Mouse (Mus musculus): Measurements from ENCODE around the gene Cyp11a1. TPM values are rescaled to one million over a fixed set of nuclear protein-coding genes. Genes with fewer than 3 reads are reported as not detected.
A peak's percentile ranks its signal among the peaks of the same experiment; 100 is the strongest.

The Cyp11a1 gene
- polyA plus RNA-seq, 1 experiment from 2014 or later: 1.6 TPM

- Histone ChIP-seq H3K9me3 (replicated peaks; ENCODE audit: control insufficient read depth, low read length, poor library complexity, severe bottlenecking) (no peaks in the 10 kb centered on the region), H3K4me1 (ENCODE audit: control insufficient read depth, insufficient read depth, low read length) (no peaks in the 10 kb centered on the region), H3K4me3 (ENCODE audit: low read depth, low read length) (no peak overlapping the region), H3K27me3 (ENCODE audit: control insufficient read depth, insufficient read depth, low read depth, low read length) (no peaks in the 10 kb centered on the region), H3K4me2 (ENCODE audit: low read length) (no peak overlapping the region), H3K27ac (ENCODE audit: low read length) (no peak overlapping the region), H3K9ac (ENCODE audit: low read depth, low read length) (no peak overlapping the region), H3K36me3 (ENCODE audit: control insufficient read depth, insufficient read depth, low read length) (no peaks in the 10 kb centered on the region)
- 89% methylated on average over 6 of the region's 6 CpGs for WGBS
- no peak for ATAC-seq
Observed at GRCm38 (mm10) chr9:58029635-58030034, 23.4 kb downstream of the Cyp11a1 start.

GRCm38 (mm10) chr9:58031895-58032294 is 25.7 kb downstream of the Cyp11a1 start:
- no peaks in the 10 kb centered on the region for H3K4me1 ChIP-seq (ENCODE audit: control insufficient read depth, insufficient read depth, low read length)
- no peak overlapping the region for H3K4me2 ChIP-seq (ENCODE audit: low read length)
- no peaks in the 10 kb centered on the region for H3K9me3 ChIP-seq (replicated peaks; ENCODE audit: control insufficient read depth, low read length, poor library complexity, severe bottlenecking)
- H3K27me3 ChIP-seq (ENCODE audit: control insufficient read depth, insufficient read depth, low read depth, low read length): 0 out of 2 replicates have a peak, but pooled peaks cover under 1% of the 10 kb centered on the region
- no peak overlapping the region for H3K27ac ChIP-seq (ENCODE audit: low read length)
- H3K4me3 ChIP-seq (ENCODE audit: low read depth, low read length): no peak overlapping the region
- 77% methylated on average over 5 of the region's 5 CpGs for WGBS
- no peaks in the 10 kb centered on the region for H3K36me3 ChIP-seq (ENCODE audit: control insufficient read depth, insufficient read depth, low read length)
- no peak overlapping the region for H3K9ac ChIP-seq (ENCODE audit: low read depth, low read length)
- ATAC-seq: no peak

- WGBS: 54% methylated on average over 2 of the region's 2 CpGs
- H3K9me3 ChIP-seq (replicated peaks; ENCODE audit: control insufficient read depth, low read length, poor library complexity, severe bottlenecking): no peaks in the 10 kb centered on the region
- no peak for ATAC-seq
- H3K27me3 ChIP-seq (ENCODE audit: control insufficient read depth, insufficient read depth, low read depth, low read length): peaks cover 11% of the 10 kb centered on the region
- H3K9ac ChIP-seq (ENCODE audit: low read depth, low read length): no peak overlapping the region
- no peak overlapping the region for H3K27ac ChIP-seq (ENCODE audit: low read length)
- H3K4me3 ChIP-seq (ENCODE audit: low read depth, low read length): no peak overlapping the region
- H3K4me2 ChIP-seq (ENCODE audit: low read length): no peak overlapping the region
- no peaks in the 10 kb centered on the region for H3K36me3 ChIP-seq (ENCODE audit: control insufficient read depth, insufficient read depth, low read length)
- H3K4me1 ChIP-seq (ENCODE audit: control insufficient read depth, insufficient read depth, low read length): peaks cover 8% of the 10 kb centered on the region; the same call in 1 of the 2 replicates
Observed at GRCm38 (mm10) chr9:58035519-58035918, 29.3 kb downstream of the Cyp11a1 start.

- Histone ChIP-seq H3K9me3 (replicated peaks; ENCODE audit: control insufficient read depth, low read length, poor library complexity, severe bottlenecking) (no peaks in the 10 kb centered on the region), H3K27ac (ENCODE audit: low read length) (no peak overlapping the region), H3K27me3 (ENCODE audit: control insufficient read depth, insufficient read depth, low read depth, low read length) (peaks cover 11% of the 10 kb centered on the region), H3K4me1 (ENCODE audit: control insufficient read depth, insufficient read depth, low read length) (peaks cover 14% of the 10 kb centered on the region), H3K36me3 (ENCODE audit: control insufficient read depth, insufficient read depth, low read length) (no peaks in the 10 kb centered on the region), H3K4me2 (ENCODE audit: low read length) (no peak overlapping the region), H3K4me3 (ENCODE audit: low read depth, low read length) (no peak overlapping the region), H3K9ac (ENCODE audit: low read depth, low read length) (no peak overlapping the region)
- 76% methylated on average over 7 of the region's 7 CpGs for WGBS
- no peak for ATAC-seq
Observed at GRCm38 (mm10) chr9:58035951-58036698, 29.9 kb downstream of the Cyp11a1 start.

GRCm38 (mm10) chr9:58036961-58037360 is 30.8 kb downstream of the Cyp11a1 start:
- Histone ChIP-seq H3K27ac (ENCODE audit: low read length) (no peak overlapping the region), H3K4me1 (ENCODE audit: control insufficient read depth, insufficient read depth, low read length) (peaks cover 22% of the 10 kb centered on the region), H3K27me3 (ENCODE audit: control insufficient read depth, insufficient read depth, low read depth, low read length) (peaks cover 11% of the 10 kb centered on the region), H3K4me2 (ENCODE audit: low read length) (no peak overlapping the region), H3K9ac (ENCODE audit: low read depth, low read length) (no peak overlapping the region), H3K9me3 (replicated peaks; ENCODE audit: control insufficient read depth, low read length, poor library complexity, severe bottlenecking) (no peaks in the 10 kb centered on the region), H3K36me3 (ENCODE audit: control insufficient read depth, insufficient read depth, low read length) (no peaks in the 10 kb centered on the region), H3K4me3 (ENCODE audit: low read depth, low read length) (no peak overlapping the region)
- no peak for ATAC-seq
- 82% methylated on average over 4 of the region's 4 CpGs for WGBS

GRCm38 (mm10) chr9:58038500-58039168 is 32.4 kb downstream of the Cyp11a1 start:
- no peaks in the 10 kb centered on the region for H3K36me3 ChIP-seq (ENCODE audit: control insufficient read depth, insufficient read depth, low read length)
- no peaks in the 10 kb centered on the region for H3K9me3 ChIP-seq (replicated peaks; ENCODE audit: control insufficient read depth, low read length, poor library complexity, severe bottlenecking)
- ATAC-seq: peak; percentile 78
- H3K27ac ChIP-seq (ENCODE audit: low read length): peak overlapping the region; percentile 47; the same call in 1 of the 2 replicates
- H3K27me3 ChIP-seq (ENCODE audit: control insufficient read depth, insufficient read depth, low read depth, low read length): peaks cover 11% of the 10 kb centered on the region
- 16% methylated on average over 19 of the region's 19 CpGs for WGBS
- peaks cover 33% of the 10 kb centered on the region for H3K4me1 ChIP-seq (ENCODE audit: control insufficient read depth, insufficient read depth, low read length)
- peak overlapping the region; percentile 17; the same call in 1 of the 2 replicates for H3K9ac ChIP-seq (ENCODE audit: low read depth, low read length)
- no peak overlapping the region for H3K4me3 ChIP-seq (ENCODE audit: low read depth, low read length)
- no peak overlapping the region for H3K4me2 ChIP-seq (ENCODE audit: low read length)

- Histone ChIP-seq H3K9me3 (replicated peaks; ENCODE audit: control insufficient read depth, low read length, poor library complexity, severe bottlenecking) (no peaks in the 10 kb centered on the region), H3K4me2 (ENCODE audit: low read length) (no peak overlapping the region), H3K4me3 (ENCODE audit: low read depth, low read length) (no peak overlapping the region), H3K9ac (ENCODE audit: low read depth, low read length) (peak overlapping the region; percentile 38; the same call in 1 of the 2 replicates), H3K36me3 (ENCODE audit: control insufficient read depth, insufficient read depth, low read length) (no peaks in the 10 kb centered on the region), H3K27ac (ENCODE audit: low read length) (peak overlapping the region; percentile 54), H3K27me3 (ENCODE audit: control insufficient read depth, insufficient read depth, low read depth, low read length) (peaks cover 11% of the 10 kb centered on the region), H3K4me1 (ENCODE audit: control insufficient read depth, insufficient read depth, low read length) (peaks cover 47% of the 10 kb centered on the region)
- WGBS: 21% methylated on average over 4 of the region's 4 CpGs
- ATAC-seq: no peak
Observed at GRCm38 (mm10) chr9:58040977-58041376, 34.8 kb downstream of the Cyp11a1 start.

- WGBS: 21% methylated on average over 10 of the region's 10 CpGs
- Histone ChIP-seq H3K4me2 (ENCODE audit: low read length) (no peak overlapping the region), H3K4me3 (ENCODE audit: low read depth, low read length) (no peak overlapping the region), H3K36me3 (ENCODE audit: control insufficient read depth, insufficient read depth, low read length) (no peaks in the 10 kb centered on the region), H3K9me3 (replicated peaks; ENCODE audit: control insufficient read depth, low read length, poor library complexity, severe bottlenecking) (no peaks in the 10 kb centered on the region), H3K9ac (ENCODE audit: low read depth, low read length) (0 out of 2 replicates have a peak overlapping the region, but pooled peaks have one; percentile 25), H3K27me3 (ENCODE audit: control insufficient read depth, insufficient read depth, low read depth, low read length) (peaks cover 6% of the 10 kb centered on the region), H3K27ac (ENCODE audit: low read length) (no peak overlapping the region), H3K4me1 (ENCODE audit: control insufficient read depth, insufficient read depth, low read length) (peaks cover 49% of the 10 kb centered on the region)
- ATAC-seq: no peak
Observed at GRCm38 (mm10) chr9:58042391-58042790, 36.2 kb downstream of the Cyp11a1 start.

- Histone ChIP-seq H3K4me2 (ENCODE audit: low read length) (no peak overlapping the region), H3K9ac (ENCODE audit: low read depth, low read length) (no peak overlapping the region), H3K36me3 (ENCODE audit: control insufficient read depth, insufficient read depth, low read length) (no peaks in the 10 kb centered on the region), H3K27me3 (ENCODE audit: control insufficient read depth, insufficient read depth, low read depth, low read length) (no peaks in the 10 kb centered on the region), H3K27ac (ENCODE audit: low read length) (no peak overlapping the region), H3K4me3 (ENCODE audit: low read depth, low read length) (no peak overlapping the region), H3K4me1 (ENCODE audit: control insufficient read depth, insufficient read depth, low read length) (peaks cover 57% of the 10 kb centered on the region), H3K9me3 (replicated peaks; ENCODE audit: control insufficient read depth, low read length, poor library complexity, severe bottlenecking) (no peaks in the 10 kb centered on the region)
- 59% methylated on average over 10 of the region's 10 CpGs for WGBS
- ATAC-seq: no peak
Observed at GRCm38 (mm10) chr9:58043496-58044017, 37.3 kb downstream of the Cyp11a1 start.
